Mouse (Mus musculus) stomach, postnatal 0 days (tissue): ENCODE measurements at regions not wholly inside any gene's neighbourhood (a gene's known extent, or its start where the extent isn't known, plus 50 kb on each side); places are given as distances from the start of the nearest gene placed in this dataset.

Experiments
- CTCF ChIP-seq: IDR thresholded peaks from 2 replicates; pipeline ENCODE4 v1.5.1; 2016; ENCODE audit warnings: antibody characterized with exemption, low read depth, mild to moderate bottlenecking, moderate library complexity
- EP300 ChIP-seq: optimal IDR thresholded peaks from 2 replicates; pipeline ENCODE3; 2016; ENCODE audit warnings: antibody characterized with exemption

GRCm38 (mm10) chr8:128236097-128236496 lies 122.3 kb upstream of the Nrp1 start:
- TF ChIP-seq CTCF (no peak), EP300 (no peak)
